Mouse (Mus musculus): ENCODE data around the gene Galnt6. TPM values are rescaled to one million over a fixed set of nuclear protein-coding genes. Genes with fewer than 3 reads are reported as not detected.

Galnt6 gene
- total RNA-seq, 4 experiments from 2014 or later = 12.4 to 15.1 (median 14.4) TPM

GRCm38 (mm10) chr15:100722026-100722425, 7.2 kb downstream of the Galnt6 start:
- no peak for DNase-seq (ENCODE audit: low spot score in 2 of 2)

GRCm38 (mm10) chr15:100721445-100721844, 7.7 kb downstream of the Galnt6 start:
- DNase-seq (ENCODE audit: low spot score in 2 of 2) = no peak

GRCm38 (mm10) chr15:100720066-100720465, 9.1 kb downstream of the Galnt6 start:
- DNase-seq (ENCODE audit: low spot score in 2 of 2) = no peak

GRCm38 (mm10) chr15:100719217-100719616, 10.0 kb downstream of the Galnt6 start:
- no peak for DNase-seq (ENCODE audit: low spot score in 2 of 2)

GRCm38 (mm10) chr15:100718572-100718971, 10.6 kb downstream of the Galnt6 start:
- no peak for DNase-seq (ENCODE audit: low spot score in 2 of 2)

GRCm38 (mm10) chr15:100717933-100718332, 11.2 kb downstream of the Galnt6 start:
- DNase-seq (ENCODE audit: low spot score in 2 of 2) = no peak

- DNase-seq (ENCODE audit: low spot score in 2 of 2) = no peak
Observed at GRCm38 (mm10) chr15:100715399-100715993, 13.7 kb downstream of the Galnt6 start.

GRCm38 (mm10) chr15:100714470-100714869, 14.7 kb downstream of the Galnt6 start:
- DNase-seq (ENCODE audit: low spot score in 2 of 2) = no peak

GRCm38 (mm10) chr15:100710838-100711237, 18.3 kb downstream of the Galnt6 start:
- no peak for DNase-seq (ENCODE audit: low spot score in 2 of 2)

- DNase-seq (ENCODE audit: low spot score in 2 of 2) = no peak
Observed at GRCm38 (mm10) chr15:100708433-100709078, 20.6 kb downstream of the Galnt6 start.

- DNase-seq (ENCODE audit: low spot score in 2 of 2) = no peak
Observed at GRCm38 (mm10) chr15:100706226-100706625, 22.9 kb downstream of the Galnt6 start.

GRCm38 (mm10) chr15:100705376-100705775, 23.8 kb downstream of the Galnt6 start:
- no peak for DNase-seq (ENCODE audit: low spot score in 2 of 2)

- no peak for DNase-seq (ENCODE audit: low spot score in 2 of 2)
Observed at GRCm38 (mm10) chr15:100703913-100704312, 25.3 kb downstream of the Galnt6 start.

- no peak for DNase-seq (ENCODE audit: low spot score in 2 of 2)
Observed at GRCm38 (mm10) chr15:100701856-100702255, 27.3 kb downstream of the Galnt6 start.

GRCm38 (mm10) chr15:100701108-100701507, 28.1 kb downstream of the Galnt6 start:
- peak in 1 of 2 experiments; percentile 32 for DNase-seq (ENCODE audit: low spot score in 2 of 2)

GRCm38 (mm10) chr15:100700424-100700823, 28.8 kb downstream of the Galnt6 start:
- no peak for DNase-seq (ENCODE audit: low spot score in 2 of 2)

GRCm38 (mm10) chr15:100699386-100699785, 29.8 kb downstream of the Galnt6 start:
- no peak for DNase-seq (ENCODE audit: low spot score in 2 of 2)

GRCm38 (mm10) chr15:100698078-100698477, 31.1 kb downstream of the Galnt6 start:
- DNase-seq (ENCODE audit: low spot score in 2 of 2) = no peak

GRCm38 (mm10) chr15:100694406-100694805, 34.8 kb downstream of the Galnt6 start:
- DNase-seq (ENCODE audit: low spot score in 2 of 2) = no peak

GRCm38 (mm10) chr15:100691990-100692389, 37.2 kb downstream of the Galnt6 start:
- DNase-seq (ENCODE audit: low spot score in 2 of 2) = no peak

GRCm38 (mm10) chr15:100687430-100687971, 41.7 kb downstream of the Galnt6 start, which contains the start of gene Cela1:
Cela1 (minus strand) TSS chr15:100687921.
- DNase-seq (ENCODE audit: low spot score in 2 of 2) = no peak

GRCm38 (mm10) chr15:100686989-100687388, 42.2 kb downstream of the Galnt6 start:
- DNase-seq (ENCODE audit: low spot score in 2 of 2) = no peak

- DNase-seq (ENCODE audit: low spot score in 2 of 2) = no peak
Observed at GRCm38 (mm10) chr15:100686434-100686833, 42.7 kb downstream of the Galnt6 start.

Data from left cerebral cortex, adult 8-10 months (tissue).